Mouse (Mus musculus) 416B (cell line): ENCODE data around the gene Ak5.
"Not testable (repeated sequence)": the region's sequence is repeated elsewhere in the genome, so short reads cannot be mapped to it uniquely, and the experiment has no call there.

ENCODE experiments used
- DNase-seq: peaks from one replicate; pipeline ENCODE4 v3.0.0; 2011; ENCODE audit warnings: low read depth

The Ak5 gene

GRCm38 (mm10) chr3:152475278-152475669, 192.9 kb downstream of the Ak5 start:
- peak; percentile 60 for DNase-seq

DNA sequence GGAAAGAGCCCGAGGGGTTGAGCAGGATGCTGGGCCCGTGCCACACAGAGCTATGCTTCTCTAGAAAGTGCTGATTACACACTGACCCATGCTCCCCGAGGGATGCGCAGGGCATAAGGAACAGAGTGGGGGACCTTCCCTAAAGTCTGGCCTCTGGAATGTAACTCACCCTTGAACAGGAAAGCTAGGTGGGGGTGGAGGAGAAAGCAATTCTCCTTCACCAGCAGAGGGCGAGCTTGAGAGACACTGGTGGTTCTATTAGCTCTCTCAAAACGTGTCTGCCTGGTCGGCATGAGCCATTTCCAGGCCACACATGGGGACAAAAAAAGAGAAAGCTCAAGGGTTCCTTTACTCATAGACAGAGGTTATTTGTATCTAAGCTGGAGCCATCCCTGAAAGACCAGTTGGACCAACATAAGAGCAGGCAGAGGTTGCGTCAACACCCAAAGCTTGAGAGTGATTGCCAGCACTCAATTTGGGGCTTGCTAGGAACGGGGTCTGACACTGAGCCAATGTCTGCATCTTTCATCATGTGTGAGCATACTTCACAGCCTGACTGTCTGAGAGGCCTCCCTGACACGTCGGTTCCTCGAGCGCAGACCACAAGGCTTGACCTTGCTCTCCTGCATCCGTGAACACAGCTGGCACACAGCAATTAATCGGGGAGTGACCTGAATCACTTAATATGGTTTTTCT, 193.4 kb downstream of the Ak5 start:
- peak; percentile 88 for DNase-seq

- no peak for DNase-seq
Observed at GRCm38 (mm10) chr3:152472676-152473075, 195.5 kb downstream of the Ak5 start.

DNA sequence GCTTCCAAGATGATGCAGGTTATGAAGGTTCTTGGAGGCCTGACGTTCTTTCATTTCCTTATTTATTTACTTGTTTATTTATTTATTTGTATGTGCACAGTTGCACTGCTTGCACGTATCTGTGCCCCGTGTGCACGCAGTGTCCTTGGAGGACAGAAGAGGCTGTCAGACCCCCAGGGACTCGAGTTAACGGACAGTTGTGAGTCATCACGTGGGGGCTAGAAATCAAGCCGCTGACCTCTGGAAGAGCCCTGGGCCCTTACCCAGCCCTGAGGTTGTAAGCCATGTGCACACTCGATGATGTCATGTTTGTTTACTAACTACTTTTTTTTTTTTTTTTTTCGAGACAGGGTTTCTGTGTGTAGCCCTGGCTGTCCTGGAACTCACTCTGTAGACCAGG, 197.8 kb downstream of the Ak5 start:
- no peak for DNase-seq

GRCm38 (mm10) chr3:152469423-152470200, 198.5 kb downstream of the Ak5 start:
- no peak for DNase-seq

DNA sequence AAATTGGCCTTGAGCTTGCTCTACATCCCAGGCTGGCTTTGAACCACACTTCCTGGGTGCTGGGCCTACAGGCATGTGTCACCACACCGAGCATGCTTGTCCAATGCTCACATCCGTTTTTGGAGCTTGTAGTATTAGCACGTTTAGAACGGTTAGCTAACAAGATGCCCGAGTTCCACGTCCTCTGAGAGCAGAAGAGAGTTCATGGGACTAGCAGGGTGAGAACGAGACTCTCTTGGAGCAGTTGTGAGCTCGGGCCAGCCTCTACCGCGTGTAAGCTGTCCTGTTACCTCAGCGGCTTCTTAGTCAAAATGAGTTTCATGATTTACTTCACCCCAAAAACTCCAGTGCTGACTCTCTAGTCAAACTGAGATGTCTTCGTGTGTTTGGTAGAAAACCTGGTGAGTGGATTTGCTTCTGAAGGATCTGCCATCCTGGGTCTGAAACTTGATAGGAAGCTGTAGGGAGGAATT, 199.6 kb downstream of the Ak5 start:
- no peak for DNase-seq

GRCm38 (mm10) chr3:152468032-152468431, 200.1 kb downstream of the Ak5 start:
- DNase-seq, result no peak

GRCm38 (mm10) chr3:152467312-152467711, 200.8 kb downstream of the Ak5 start:
- no peak for DNase-seq

DNA sequence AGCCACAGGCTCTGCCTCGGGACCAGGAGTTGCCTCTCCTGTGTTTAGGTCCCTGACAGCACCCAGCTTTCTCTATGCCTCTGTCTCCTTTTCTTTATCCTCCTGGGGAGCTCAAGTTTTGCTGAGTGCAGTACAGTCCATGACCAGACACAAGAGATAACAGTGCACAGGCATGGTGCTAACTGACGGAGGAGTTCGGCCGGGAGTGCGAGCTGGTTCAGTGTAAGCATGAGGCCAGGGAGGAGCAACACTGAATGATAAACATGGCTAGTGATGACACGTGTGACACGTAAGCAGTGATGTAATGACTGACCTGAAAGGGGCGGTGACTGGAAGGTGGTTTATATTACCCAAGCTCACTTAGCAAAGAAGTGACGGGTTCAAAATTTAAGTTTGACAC, 201.3 kb downstream of the Ak5 start:
- DNase-seq, result no peak

DNA sequence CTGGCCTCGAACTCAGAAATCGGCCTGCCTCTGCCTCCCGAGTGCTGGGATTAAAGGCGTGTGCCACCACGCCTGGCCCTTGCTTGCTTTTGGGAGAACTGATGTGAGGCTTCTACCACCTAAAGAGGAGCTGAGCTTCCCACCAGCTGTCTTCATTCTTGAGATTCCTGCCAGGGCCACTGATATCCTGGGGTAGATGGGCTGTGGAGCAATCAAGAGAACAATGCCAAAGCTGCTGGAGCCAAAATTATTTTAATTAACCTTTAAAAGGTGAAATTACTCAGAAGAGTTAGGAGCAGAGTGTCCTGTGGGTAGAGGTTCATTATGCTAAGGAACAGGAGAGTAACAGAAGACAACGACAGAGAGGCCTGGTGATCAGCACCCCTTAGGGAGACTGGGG, 202.8 kb downstream of the Ak5 start:
- DNase-seq, result no peak

GRCm38 (mm10) chr3:152464462-152464861, 203.7 kb downstream of the Ak5 start:
- no peak for DNase-seq

DNA sequence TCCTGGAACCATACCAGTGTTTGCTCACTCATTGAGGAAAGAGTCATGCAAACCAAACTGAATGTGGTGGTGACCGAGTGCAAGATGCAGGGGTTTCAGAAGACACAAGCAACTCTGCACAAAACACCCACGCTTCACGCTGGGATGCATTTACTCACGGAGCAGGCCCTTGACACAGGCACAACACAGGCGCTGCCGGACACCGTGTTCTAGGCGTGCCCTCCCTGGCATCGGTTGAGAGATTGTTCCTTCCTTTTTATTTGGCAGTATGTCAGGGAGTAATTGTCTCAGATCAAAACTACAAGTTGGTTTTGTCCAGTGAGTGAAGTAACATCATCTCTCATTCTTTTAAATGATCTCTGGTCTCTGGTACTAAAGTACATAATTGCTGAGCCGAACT, 205.3 kb downstream of the Ak5 start:
- no peak for DNase-seq

- no peak for DNase-seq
Observed at GRCm38 (mm10) chr3:152462038-152462547, 206.1 kb downstream of the Ak5 start.

DNA sequence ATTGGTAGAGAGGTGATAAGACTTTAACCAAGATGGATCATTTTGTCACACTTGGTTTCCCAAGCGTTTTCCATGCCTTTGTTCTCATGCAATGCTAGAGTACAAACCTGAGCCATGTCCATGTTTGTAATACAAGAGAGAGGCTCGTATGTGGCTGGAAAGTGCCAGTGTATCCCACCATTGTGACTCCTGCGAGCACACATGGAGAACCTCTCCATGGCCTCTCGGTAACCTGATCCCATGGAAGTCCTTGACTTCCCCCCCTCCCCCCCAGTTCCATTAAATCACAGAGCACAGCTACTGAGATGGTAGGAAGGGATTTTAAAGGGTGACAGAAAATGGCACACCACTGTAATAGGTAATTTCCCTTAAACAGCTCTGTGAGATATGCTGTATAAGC, 207.4 kb downstream of the Ak5 start:
- DNase-seq, result no peak

GRCm38 (mm10) chr3:152458875-152459274, 209.3 kb downstream of the Ak5 start:
- not testable (repeated sequence) for DNase-seq

DNA sequence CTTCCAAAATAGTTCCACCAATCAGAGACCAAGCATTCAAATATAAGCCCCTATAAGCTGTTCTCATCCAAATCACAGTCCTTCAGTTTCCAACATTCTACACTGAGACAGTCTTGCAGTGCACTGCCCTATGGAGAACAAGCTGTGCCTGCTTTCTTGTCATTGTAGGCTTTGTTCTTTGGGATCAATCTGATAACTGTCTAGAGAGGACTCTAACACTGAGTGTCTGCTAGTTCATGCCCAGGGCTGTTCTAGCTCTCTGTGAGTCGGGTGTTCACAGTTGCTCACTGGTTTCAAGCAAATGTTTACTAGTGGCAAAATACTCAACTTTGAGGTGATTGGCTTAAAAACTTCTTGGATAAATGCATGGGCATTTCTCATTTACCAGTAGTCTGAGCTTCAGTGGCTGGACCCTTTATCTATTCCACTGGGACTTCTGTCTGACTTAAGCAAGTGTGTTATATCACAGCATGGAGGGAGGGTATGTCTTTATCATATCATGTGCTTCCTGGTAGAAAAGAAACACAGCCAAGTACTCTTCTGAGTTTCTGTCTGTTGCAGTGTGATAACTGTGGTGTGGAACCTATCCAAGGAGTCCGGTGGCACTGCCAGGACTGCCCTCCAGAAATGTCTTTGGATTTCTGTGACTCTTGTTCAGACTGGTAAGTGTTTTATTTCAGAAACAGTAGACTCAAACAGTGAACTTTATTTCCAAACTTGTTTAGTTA, 210.7 kb downstream of the Ak5 start:
- no peak for DNase-seq

- no peak for DNase-seq
Observed at GRCm38 (mm10) chr3:152453163-152453562, 215.0 kb downstream of the Ak5 start.

DNA sequence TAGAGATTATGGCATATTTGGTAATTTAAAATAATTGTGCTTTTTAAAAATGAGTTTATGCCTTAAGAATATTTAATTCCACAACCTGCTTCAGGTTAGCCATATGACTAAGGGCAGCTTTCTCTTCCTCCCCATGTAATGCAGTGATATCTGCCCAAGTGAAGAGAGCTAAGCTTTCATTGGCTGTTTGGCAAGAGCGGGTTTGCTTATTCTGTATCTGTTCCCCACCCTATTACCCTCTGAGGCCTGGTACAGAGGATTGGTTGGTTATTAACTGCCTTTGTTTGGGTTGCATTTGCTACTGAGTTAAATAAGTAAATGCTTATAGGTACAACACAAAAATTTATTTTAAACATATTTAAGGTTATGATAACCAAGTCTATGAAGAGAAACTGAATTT, 221.2 kb downstream of the Ak5 start:
- no peak for DNase-seq

- no peak for DNase-seq
Observed at GRCm38 (mm10) chr3:152444114-152444513, 224.0 kb downstream of the Ak5 start.

DNA sequence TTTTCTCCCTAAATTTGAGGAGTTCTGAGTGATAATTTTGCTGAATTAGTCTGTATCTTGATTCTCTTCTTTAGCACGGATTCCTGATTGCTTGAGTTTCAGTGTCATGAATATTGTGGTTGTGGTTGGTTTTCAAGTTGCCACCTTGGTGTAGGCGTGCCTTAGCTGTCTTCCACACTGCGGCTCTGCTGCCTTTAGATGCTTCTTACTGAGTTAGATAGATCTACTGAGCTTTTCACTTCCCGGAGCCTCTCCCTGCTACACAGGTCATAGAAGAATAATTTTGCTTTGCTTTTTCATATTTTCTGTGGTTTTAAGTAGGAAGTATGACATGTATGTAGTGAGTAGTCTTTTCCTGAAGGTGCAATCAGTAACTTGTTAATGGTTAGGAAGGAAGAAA, 225.4 kb downstream of the Ak5 start:
- peak; percentile 33 for DNase-seq

GRCm38 (mm10) chr3:152438068-152438467, 230.1 kb downstream of the Ak5 start:
- no peak for DNase-seq

GRCm38 (mm10) chr3:152435590-152435989, 232.6 kb downstream of the Ak5 start:
- no peak for DNase-seq

DNA sequence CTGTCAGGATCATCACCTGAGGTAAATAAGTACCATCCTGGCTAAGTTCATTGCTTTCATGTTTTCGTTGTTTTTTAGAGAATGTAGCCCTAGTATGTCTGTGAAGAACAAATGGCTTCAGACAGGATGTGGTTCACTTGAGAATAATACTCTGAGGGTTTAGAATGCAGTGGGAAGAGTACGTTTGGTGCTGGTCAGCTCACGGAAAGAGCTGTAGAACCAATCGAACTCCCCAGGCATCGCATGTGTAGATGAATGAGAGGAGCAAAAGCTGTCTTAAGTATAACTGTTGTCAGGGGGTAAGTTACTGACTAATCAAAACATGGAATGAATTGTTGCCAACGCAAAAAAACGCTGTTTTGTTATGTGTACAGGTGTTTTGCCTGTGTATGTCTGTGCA, 235.5 kb downstream of the Ak5 start:
- DNase-seq, result no peak
